Mouse (Mus musculus) bone marrow, adult 2 months (tissue): ENCODE data around the gene Mdfic. TPM values are rescaled to one million over a fixed set of nuclear protein-coding genes. Genes with fewer than 3 reads are reported as not detected.

Experiments used
- H3K27ac ChIP-seq: fragments of 200-500 bp; 2 replicates; pipeline ENCODE4 v1.5.1; 2012; ENCODE audit warnings: low read depth, mild to moderate bottlenecking, control low read depth, inconsistent platforms, low read length; ENCODE audit not compliant: control insufficient read depth, poor library complexity, insufficient read depth
- H3K4me1 ChIP-seq: fragments of 200-500 bp; 2 replicates; pipeline ENCODE4 v1.6.1; 2011; ENCODE audit warnings: low read length; ENCODE audit not compliant: control insufficient read depth, insufficient read depth
- H3K4me3 ChIP-seq: fragments of 200-500 bp; replicated peaks from 2 replicates; pipeline ENCODE3; 2011; ENCODE audit warnings: mild to moderate bottlenecking, low read depth, low read length, control low read depth; ENCODE audit not compliant: control insufficient read depth
- CTCF ChIP-seq: fragments of 200-500 bp; IDR thresholded peaks from 2 replicates; pipeline ENCODE4 v1.5.1; 2011; ENCODE audit warnings: low read length, control low read depth; ENCODE audit not compliant: control insufficient read depth, insufficient read depth
- POLR2A ChIP-seq: fragments of 200-500 bp; IDR thresholded peaks from 2 replicates; pipeline ENCODE4 v1.6.1; 2011; ENCODE audit warnings: low read depth, mild to moderate bottlenecking, control low read depth, low read length, borderline replicate concordance; ENCODE audit not compliant: control insufficient read depth
- WGBS: fragments of 180-500 bp; shearing (Covaris S2); methylation state at CpG from one replicate; pipeline ENCODE4 v1.1.7; 2018; 5-methylcytosine and 5-hydroxymethylcytosine counted together
- polyA plus RNA-seq: library from polyadenylated mRNA; stranded (reverse); fragments of >200 nt; gene quantifications from 2 replicates; pipeline ENCODE4 v1.2.4, GENCODE M21; 2011; ENCODE audit warnings: low replicate concordance; ENCODE audit not compliant: missing spikeins, insufficient read depth, insufficient read length

Mdfic gene
- polyA plus RNA-seq, 1 experiment = 5.8 TPM

DNA sequence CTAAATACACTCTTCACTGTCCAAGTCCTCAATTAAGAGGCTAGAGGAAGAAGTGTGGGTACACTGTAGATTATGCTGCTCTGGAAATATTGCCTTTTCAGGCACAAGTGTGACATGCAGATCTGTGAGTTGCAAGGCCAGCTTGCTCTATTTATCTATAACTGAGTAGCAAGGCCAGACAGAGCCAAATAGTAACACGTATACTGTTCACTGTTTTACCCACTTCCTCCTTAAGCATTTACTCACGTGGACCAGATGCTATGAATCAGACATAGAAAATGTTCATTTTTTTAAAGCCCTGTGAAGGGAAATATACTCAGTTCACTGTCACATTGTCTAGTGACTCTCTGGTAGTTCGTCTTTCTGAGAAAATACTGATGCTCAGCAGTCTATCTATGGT is 37.9 kb downstream of the Mdfic start:
- H3K4me3 ChIP-seq = no peak overlapping the region
- H3K27ac ChIP-seq = no peak overlapping the region
- no peaks in the 10 kb centered on the region for H3K4me1 ChIP-seq
- 29% methylated on average over 3 of the region's 3 CpGs for WGBS
- TF ChIP-seq CTCF (no peak), POLR2A (no peak)

DNA sequence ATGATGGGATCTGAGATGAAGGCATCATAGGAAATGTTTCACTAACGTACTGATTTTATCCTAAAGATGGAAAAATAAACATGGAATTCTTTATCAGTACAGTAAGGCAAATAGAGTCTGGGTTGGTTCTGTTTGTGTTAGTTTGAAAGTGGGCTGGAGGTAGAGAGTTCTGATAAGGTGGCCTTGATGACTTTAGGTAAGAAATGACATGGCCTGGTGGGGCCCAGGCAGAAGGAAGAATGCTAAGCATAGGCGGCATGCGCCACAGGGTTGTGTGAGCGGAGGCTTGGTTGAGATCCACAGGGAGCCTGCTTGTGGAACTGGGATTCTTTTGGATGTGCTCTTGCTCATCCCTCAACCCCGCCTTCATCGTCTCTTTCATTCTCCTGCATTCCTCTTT is 40.3 kb downstream of the Mdfic start:
- no peaks in the 10 kb centered on the region; the same call in 1 of the 2 replicates for H3K4me1 ChIP-seq
- TF ChIP-seq POLR2A (no peak), CTCF (no peak)

DNA sequence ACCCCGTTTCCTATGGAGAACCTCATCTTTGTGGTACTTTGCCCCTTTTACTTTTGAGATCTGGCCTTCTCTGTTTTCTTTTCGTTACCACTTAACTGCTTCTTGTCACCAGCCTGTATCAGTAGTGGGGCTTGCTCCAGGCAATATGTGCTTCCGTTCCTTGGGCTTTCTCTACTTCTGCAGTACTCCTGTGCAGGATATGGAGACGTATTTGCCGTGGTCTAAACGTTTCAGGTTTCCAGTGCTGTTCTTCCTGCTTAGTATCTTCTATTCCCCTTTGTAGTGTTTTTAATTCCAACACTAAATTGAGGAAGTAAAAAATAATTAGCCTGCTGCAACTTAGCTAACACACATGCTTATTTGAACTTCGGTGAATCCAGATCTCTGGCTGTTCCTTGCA is 43.6 kb downstream of the Mdfic start:
- TF ChIP-seq POLR2A (no peak), CTCF (no peak)
- Histone ChIP-seq H3K4me1 (no peaks in the 10 kb centered on the region; the same call in 1 of the 2 replicates), H3K4me3 (no peak overlapping the region), H3K27ac (no peak overlapping the region)
- WGBS = 14% methylated on average over 7 of the region's 7 CpGs

More for the DNA sequence above, 40.3 kb downstream of the Mdfic start:
- Histone ChIP-seq H3K27ac (no peak overlapping the region), H3K4me3 (no peak overlapping the region)
- WGBS = 92% methylated on average over 6 of the region's 6 CpGs

GRCm38 (mm10) chr6:15767460-15767859 is 47.0 kb downstream of the Mdfic start:
- Histone ChIP-seq H3K4me1 (no peaks in the 10 kb centered on the region; the same call in 1 of the 2 replicates), H3K4me3 (no peak overlapping the region), H3K27ac (no peak overlapping the region)
- TF ChIP-seq CTCF (no peak), POLR2A (no peak)
- 85% methylated on average over 6 of the region's 6 CpGs for WGBS

DNA sequence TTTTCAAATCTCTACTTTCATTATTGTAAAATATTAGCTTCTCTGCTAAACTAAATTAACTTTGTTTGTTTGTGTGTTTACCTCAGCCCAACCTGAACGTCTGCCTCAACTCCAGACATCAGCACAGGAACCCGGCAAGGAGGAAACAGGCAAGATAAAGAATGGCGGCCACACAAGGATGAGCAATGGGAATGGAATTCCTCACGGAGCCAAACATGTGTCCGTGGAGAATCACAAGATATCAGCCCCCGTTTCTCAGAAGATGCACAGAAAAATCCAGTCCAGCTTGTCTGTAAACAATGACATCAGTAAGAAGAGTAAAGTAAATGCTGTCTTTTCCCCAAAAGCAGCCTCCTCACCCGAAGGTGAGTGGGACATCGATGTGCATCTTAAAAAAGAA is 49.7 kb downstream of the Mdfic start:
- 82% methylated on average over 8 of the region's 8 CpGs for WGBS
- Histone ChIP-seq H3K4me3 (no peak overlapping the region), H3K27ac (no peak overlapping the region), H3K4me1 (no peaks in the 10 kb centered on the region)
- TF ChIP-seq CTCF (no peak), POLR2A (no peak)

DNA sequence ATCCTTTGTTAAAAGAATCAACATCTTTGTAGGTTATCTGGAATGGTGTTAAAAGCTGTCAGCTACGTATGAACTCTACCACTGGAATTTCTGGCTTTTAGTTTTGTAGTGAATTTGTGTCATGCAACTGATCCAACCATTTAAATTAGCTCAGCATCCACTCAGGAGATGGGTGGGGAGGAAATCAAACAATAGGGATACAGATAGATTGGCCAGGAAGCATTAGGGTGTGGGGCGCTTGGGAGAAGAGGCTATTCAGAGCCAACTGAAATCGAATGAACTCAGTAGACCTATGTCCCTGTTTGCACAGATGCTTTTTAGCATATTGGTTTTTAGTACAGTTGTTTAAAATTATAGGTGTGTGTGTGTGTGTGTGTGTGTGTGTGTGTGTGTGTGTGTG is 56.6 kb downstream of the Mdfic start:
- H3K4me1 ChIP-seq = no peaks in the 10 kb centered on the region
- no peak for TF ChIP-seq CTCF
- no peak for TF ChIP-seq POLR2A
- no peak overlapping the region for H3K27ac ChIP-seq
- H3K4me3 ChIP-seq = no peak overlapping the region
- 83% methylated on average over 3 of the region's 3 CpGs for WGBS

DNA sequence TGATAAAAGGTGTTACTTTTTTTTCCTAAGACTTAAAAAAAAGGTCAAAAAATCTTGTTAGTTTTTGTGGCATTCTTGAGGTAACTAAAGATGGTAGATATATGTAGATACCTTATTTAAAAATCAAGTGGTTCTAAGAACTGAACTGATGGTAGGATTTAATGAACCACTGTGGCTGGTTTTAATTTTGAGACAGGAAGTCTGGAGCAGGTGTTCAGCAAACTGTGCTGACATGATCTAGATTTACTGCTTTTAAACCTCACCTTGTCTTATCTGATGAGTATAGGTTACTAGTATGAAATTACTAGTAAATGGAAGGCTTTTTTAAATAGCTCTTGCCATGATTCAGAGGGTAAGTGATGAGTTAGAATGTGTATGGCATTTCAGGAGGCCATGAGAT is 59.7 kb downstream of the Mdfic start:
- H3K4me3 ChIP-seq = no peak overlapping the region
- H3K27ac ChIP-seq = no peak overlapping the region
- H3K4me1 ChIP-seq = no peaks in the 10 kb centered on the region
- TF ChIP-seq CTCF (no peak), POLR2A (no peak)

DNA sequence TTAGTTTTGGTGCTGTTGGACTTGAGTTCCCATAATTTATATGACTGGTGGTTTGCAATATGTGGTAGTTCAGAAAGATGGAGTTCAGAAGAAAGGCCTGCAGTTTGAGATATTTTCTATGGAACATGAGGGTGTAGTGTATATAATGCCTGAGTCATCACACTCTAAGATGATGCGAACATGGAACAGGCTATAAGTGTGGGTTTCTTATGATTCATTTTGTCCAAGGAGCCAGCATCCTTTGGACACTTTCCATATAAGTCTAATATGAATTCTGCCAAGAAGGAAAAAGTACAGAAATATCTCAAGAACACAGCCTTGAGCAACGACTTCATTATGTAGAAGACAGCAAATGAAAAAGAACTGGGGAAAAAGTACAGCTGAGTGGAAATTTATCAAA is 60.2 kb downstream of the Mdfic start:
- TF ChIP-seq CTCF = no peak
- TF ChIP-seq POLR2A = no peak
- Histone ChIP-seq H3K27ac (no peak overlapping the region), H3K4me1 (no peaks in the 10 kb centered on the region), H3K4me3 (no peak overlapping the region)
- WGBS = 76% methylated on average over 2 of the region's 2 CpGs
